Mouse (Mus musculus) hindbrain, embryonic 11.5 days (tissue): ENCODE measurements around the gene Snd1. TPM values are rescaled to one million over a fixed set of nuclear protein-coding genes. Genes with fewer than 3 reads are reported as not detected.
A peak's percentile ranks its signal among the peaks of the same experiment; 100 is the strongest.

Experiments
- ATAC-seq: fragments of 200-750 bp; cut with Nextera tagmentation; 2 replicates; pipeline ENCODE4 v1.8.0; 2017; ENCODE audit warnings: mild to moderate bottlenecking, moderate TSS enrichment, moderate library complexity; ENCODE audit not compliant: low FRiP score
- DNase-seq: peaks from one replicate; pipeline ENCODE4 v3.0.0-alpha.2; 2015; ENCODE audit warnings: low spot score
- H3K27ac ChIP-seq: fragments of 300-500 bp; sonication (generic); 2 replicates; pipeline ENCODE4 v1.5.1; 2014; ENCODE audit warnings: mild to moderate bottlenecking, low read depth, low read length
- H3K27me3 ChIP-seq: fragments of 300-500 bp; sonication (generic); 2 replicates; pipeline ENCODE4 v1.6.1; 2014; ENCODE audit warnings: mild to moderate bottlenecking, low read length, moderate library complexity, mixed read lengths; ENCODE audit not compliant: control insufficient read depth, insufficient read depth
- H3K36me3 ChIP-seq: fragments of 300-500 bp; sonication (generic); 2 replicates; pipeline ENCODE4 v1.6.1; 2014; ENCODE audit warnings: mild to moderate bottlenecking, low read length, moderate library complexity, mixed read lengths; ENCODE audit not compliant: control insufficient read depth, insufficient read depth
- H3K4me1 ChIP-seq: fragments of 300-500 bp; sonication (generic); replicated peaks from 2 replicates; pipeline ENCODE4 v1.6.1; 2014; ENCODE audit warnings: low read length, mixed read lengths; ENCODE audit not compliant: control insufficient read depth, insufficient read depth
- H3K4me2 ChIP-seq: fragments of 300-500 bp; sonication (generic); replicated peaks from 2 replicates; pipeline ENCODE4 v1.6.1; 2014; ENCODE audit warnings: mild to moderate bottlenecking, low read depth, low read length
- H3K4me3 ChIP-seq: fragments of 300-500 bp; sonication (generic); 2 replicates; pipeline ENCODE4 v1.5.1; 2014; ENCODE audit warnings: low read depth, low read length
- H3K9ac ChIP-seq: fragments of 300-500 bp; sonication (generic); 2 replicates; pipeline ENCODE4 v1.6.1; 2014; ENCODE audit warnings: low read depth, low read length
- H3K9me3 ChIP-seq: fragments of 300-500 bp; sonication (generic); 2 replicates; pipeline ENCODE4 v1.6.1; 2016; ENCODE audit warnings: low read length; ENCODE audit not compliant: control insufficient read depth
- WGBS: fragments of 180-500 bp; shearing (Covaris S2); extraction: QIAGEN DNeasy Blood & Tissue Kit; methylation state at CpG from one replicate; pipeline ENCODE4 v1.1.7; 2014; 5-methylcytosine and 5-hydroxymethylcytosine counted together
- polyA plus RNA-seq: library from polyadenylated mRNA; unstranded; fragments of >200 nt; fragmentation: Nextera tagmentation; extraction: Ambion mirVana; gene quantifications from 2 replicates; pipeline ENCODE4 v1.2.1, GENCODE M21; 2014

Snd1 gene
- polyA plus RNA-seq, 1 experiment from 2014 or later = 86.2 TPM

- WGBS = 59% methylated on average over 7 of the region's 7 CpGs
- Histone ChIP-seq H3K4me1 (peaks cover 3% of the 10 kb centered on the region; the same call in 1 of the 2 replicates), H3K36me3 (no peaks in the 10 kb centered on the region), H3K27ac (no peak overlapping the region), H3K9ac (no peak overlapping the region), H3K4me2 (no peak overlapping the region), H3K4me3 (no peak overlapping the region), H3K9me3 (no peaks in the 10 kb centered on the region), H3K27me3 (no peaks in the 10 kb centered on the region)
- ATAC-seq (peak; percentile 49; the same call in 1 of the 2 replicates), DNase-seq (peak; percentile 39)
Observed at GRCm38 (mm10) chr6:28618751-28619153, 143.8 kb downstream of the Snd1 start.

- H3K4me3 ChIP-seq = no peak overlapping the region
- ATAC-seq = no peak
- H3K9ac ChIP-seq = no peak overlapping the region
- no peaks in the 10 kb centered on the region for H3K36me3 ChIP-seq
- H3K4me2 ChIP-seq = no peak overlapping the region
- no peaks in the 10 kb centered on the region for H3K27me3 ChIP-seq
- H3K27ac ChIP-seq = no peak overlapping the region
- H3K4me1 ChIP-seq = peaks cover 3% of the 10 kb centered on the region; the same call in 1 of the 2 replicates
- no peaks in the 10 kb centered on the region for H3K9me3 ChIP-seq
- no peak for DNase-seq
- WGBS = 89% methylated on average over 4 of the region's 4 CpGs
Observed at GRCm38 (mm10) chr6:28621431-28621830, 146.5 kb downstream of the Snd1 start.

- ATAC-seq (no peak), DNase-seq (no peak)
- H3K36me3 ChIP-seq = no peaks in the 10 kb centered on the region
- H3K9me3 ChIP-seq = no peaks in the 10 kb centered on the region
- 92% methylated on average over 5 of the region's 5 CpGs for WGBS
- H3K27me3 ChIP-seq = no peaks in the 10 kb centered on the region
- H3K27ac ChIP-seq = no peak overlapping the region
- peaks cover 3% of the 10 kb centered on the region; the same call in 1 of the 2 replicates for H3K4me1 ChIP-seq
- no peak overlapping the region for H3K9ac ChIP-seq
- no peak overlapping the region for H3K4me3 ChIP-seq
- H3K4me2 ChIP-seq = no peak overlapping the region
Observed at GRCm38 (mm10) chr6:28621961-28622360, 147.0 kb downstream of the Snd1 start.

- Histone ChIP-seq H3K27me3 (no peaks in the 10 kb centered on the region), H3K27ac (no peak overlapping the region), H3K9ac (no peak overlapping the region), H3K4me2 (no peak overlapping the region), H3K9me3 (no peaks in the 10 kb centered on the region), H3K36me3 (no peaks in the 10 kb centered on the region), H3K4me1 (peaks cover 3% of the 10 kb centered on the region; the same call in 1 of the 2 replicates), H3K4me3 (no peak overlapping the region)
- DNase-seq (no peak), ATAC-seq (no peak)
- 87% methylated on average over 6 of the region's 6 CpGs for whole genome bisulfite sequencing
Observed at GRCm38 (mm10) chr6:28622522-28622921, 147.6 kb downstream of the Snd1 start.

- ATAC-seq (no peak), DNase-seq (no peak)
- H3K27ac ChIP-seq = no peak overlapping the region
- H3K4me1 ChIP-seq = peaks cover 3% of the 10 kb centered on the region; the same call in 1 of the 2 replicates
- H3K4me2 ChIP-seq = no peak overlapping the region
- H3K4me3 ChIP-seq = no peak overlapping the region
- H3K36me3 ChIP-seq = no peaks in the 10 kb centered on the region
- H3K9me3 ChIP-seq = no peaks in the 10 kb centered on the region
- H3K9ac ChIP-seq = no peak overlapping the region
- H3K27me3 ChIP-seq = no peaks in the 10 kb centered on the region
- WGBS = 87% methylated on average over 3 of the region's 3 CpGs
Observed at GRCm38 (mm10) chr6:28622963-28623362, 148.0 kb downstream of the Snd1 start.

- Histone ChIP-seq H3K36me3 (no peaks in the 10 kb centered on the region), H3K9me3 (no peaks in the 10 kb centered on the region), H3K4me2 (no peak overlapping the region), H3K27ac (no peak overlapping the region), H3K9ac (no peak overlapping the region), H3K4me1 (no peaks in the 10 kb centered on the region), H3K4me3 (no peak overlapping the region), H3K27me3 (no peaks in the 10 kb centered on the region)
- peak; percentile 32 for DNase-seq
- WGBS = 44% methylated on average over 1 of the region's 1 CpGs
- ATAC-seq = peak; percentile 82
Observed at GRCm38 (mm10) chr6:28628408-28628807, 153.5 kb downstream of the Snd1 start.

- 56% methylated on average over 2 of the region's 2 CpGs for WGBS
Observed at GRCm38 (mm10) chr6:28629866-28630265, 154.9 kb downstream of the Snd1 start.

GRCm38 (mm10) chr6:28630926-28631325 is 156.0 kb downstream of the Snd1 start:
- H3K27me3 ChIP-seq = no peaks in the 10 kb centered on the region
- WGBS = 90% methylated on average over 2 of the region's 2 CpGs
- ATAC-seq (no peak), DNase-seq (no peak)
- no peaks in the 10 kb centered on the region for H3K36me3 ChIP-seq
- H3K9ac ChIP-seq = no peak overlapping the region
- no peaks in the 10 kb centered on the region for H3K9me3 ChIP-seq
- no peaks in the 10 kb centered on the region for H3K4me1 ChIP-seq
- H3K27ac ChIP-seq = no peak overlapping the region
- H3K4me2 ChIP-seq = no peak overlapping the region
- no peak overlapping the region for H3K4me3 ChIP-seq

More at GRCm38 (mm10) chr6:28629866-28630265, 154.9 kb downstream of the Snd1 start:
- Histone ChIP-seq H3K27me3 (no peaks in the 10 kb centered on the region), H3K4me2 (no peak overlapping the region), H3K4me3 (no peak overlapping the region), H3K27ac (no peak overlapping the region), H3K9me3 (no peaks in the 10 kb centered on the region), H3K36me3 (no peaks in the 10 kb centered on the region), H3K9ac (no peak overlapping the region), H3K4me1 (no peaks in the 10 kb centered on the region)
- DNase-seq (no peak), ATAC-seq (no peak)

GRCm38 (mm10) chr6:28633120-28633519 is 158.2 kb downstream of the Snd1 start:
- Histone ChIP-seq H3K4me3 (no peak overlapping the region), H3K9ac (no peak overlapping the region), H3K27ac (peak overlapping the region; percentile 25; the same call in 1 of the 2 replicates), H3K9me3 (no peaks in the 10 kb centered on the region), H3K4me2 (no peak overlapping the region), H3K36me3 (no peaks in the 10 kb centered on the region), H3K27me3 (no peaks in the 10 kb centered on the region), H3K4me1 (no peaks in the 10 kb centered on the region)
- WGBS = 60% methylated on average over 2 of the region's 2 CpGs
- ATAC-seq (no peak), DNase-seq (no peak)
